Mouse (Mus musculus): ENCODE results near the gene Clint1.
A peak's percentile ranks its signal among the peaks of the same experiment; 100 is the strongest.
"Not testable (repeated sequence)": the region's sequence is repeated elsewhere in the genome, so short reads cannot be mapped to it uniquely, and the experiment has no call there.

Gene Clint1

DNA sequence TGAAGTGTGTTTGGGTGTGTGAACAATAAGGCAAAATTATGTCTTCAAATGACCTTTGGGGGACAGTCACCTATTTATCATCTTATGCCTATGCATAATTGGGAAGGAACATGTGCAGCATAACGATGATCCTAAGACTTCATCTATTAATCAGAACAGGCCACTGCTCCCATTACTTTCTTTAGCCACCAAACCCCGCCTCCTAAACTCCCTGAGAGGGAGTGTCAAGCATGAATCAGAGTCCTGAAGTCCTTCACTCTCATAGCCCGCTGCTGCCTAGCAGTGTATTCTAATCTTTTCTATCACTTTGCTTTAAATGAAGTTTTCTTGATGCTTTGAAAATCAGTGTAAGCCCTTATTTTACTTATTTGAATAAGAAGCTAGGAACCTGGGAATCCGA, 2.6 kb upstream of the Clint1 start:
- no peak for DNase-seq

DNA sequence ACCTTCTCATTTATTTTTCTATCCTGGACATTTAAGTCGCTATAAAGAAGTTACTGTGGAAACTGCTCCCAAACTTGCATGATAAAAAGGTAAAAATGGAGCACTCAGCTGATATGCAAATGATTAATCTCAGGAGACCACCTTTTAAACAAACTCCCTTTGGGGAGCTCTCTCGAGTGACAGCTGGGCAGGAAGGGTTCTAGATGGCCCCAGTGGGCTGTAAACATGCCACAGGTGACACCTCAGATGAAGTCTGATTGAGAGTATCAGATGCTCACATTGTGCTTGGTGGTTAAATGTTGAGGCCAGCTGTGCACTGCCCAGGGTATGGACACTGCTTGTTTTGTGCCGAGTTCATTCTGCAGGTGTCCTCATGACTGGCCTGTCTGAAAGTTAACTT, 2.0 kb upstream of the Clint1 start:
- DNase-seq = no peak

DNA sequence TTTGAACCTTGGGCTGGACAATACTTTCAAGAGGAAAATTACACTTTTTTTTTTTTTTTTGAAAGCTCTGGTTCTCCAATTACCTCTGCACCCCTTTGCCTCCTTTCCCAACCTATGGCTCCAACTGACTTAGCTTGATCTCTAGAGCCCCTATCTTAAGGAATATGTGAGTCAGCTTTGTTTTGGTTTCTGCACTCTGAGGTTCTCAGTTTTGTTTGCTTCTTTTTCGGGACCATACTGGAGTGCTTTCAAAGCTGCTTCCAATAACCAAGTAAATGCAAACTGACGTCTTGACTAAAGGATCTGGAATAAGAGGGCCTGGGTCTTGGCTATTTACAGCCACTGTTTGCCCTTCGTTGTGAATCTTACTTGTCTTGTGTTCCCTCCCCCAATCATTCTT, 1.5 kb upstream of the Clint1 start:
- no peak for DNase-seq

DNA sequence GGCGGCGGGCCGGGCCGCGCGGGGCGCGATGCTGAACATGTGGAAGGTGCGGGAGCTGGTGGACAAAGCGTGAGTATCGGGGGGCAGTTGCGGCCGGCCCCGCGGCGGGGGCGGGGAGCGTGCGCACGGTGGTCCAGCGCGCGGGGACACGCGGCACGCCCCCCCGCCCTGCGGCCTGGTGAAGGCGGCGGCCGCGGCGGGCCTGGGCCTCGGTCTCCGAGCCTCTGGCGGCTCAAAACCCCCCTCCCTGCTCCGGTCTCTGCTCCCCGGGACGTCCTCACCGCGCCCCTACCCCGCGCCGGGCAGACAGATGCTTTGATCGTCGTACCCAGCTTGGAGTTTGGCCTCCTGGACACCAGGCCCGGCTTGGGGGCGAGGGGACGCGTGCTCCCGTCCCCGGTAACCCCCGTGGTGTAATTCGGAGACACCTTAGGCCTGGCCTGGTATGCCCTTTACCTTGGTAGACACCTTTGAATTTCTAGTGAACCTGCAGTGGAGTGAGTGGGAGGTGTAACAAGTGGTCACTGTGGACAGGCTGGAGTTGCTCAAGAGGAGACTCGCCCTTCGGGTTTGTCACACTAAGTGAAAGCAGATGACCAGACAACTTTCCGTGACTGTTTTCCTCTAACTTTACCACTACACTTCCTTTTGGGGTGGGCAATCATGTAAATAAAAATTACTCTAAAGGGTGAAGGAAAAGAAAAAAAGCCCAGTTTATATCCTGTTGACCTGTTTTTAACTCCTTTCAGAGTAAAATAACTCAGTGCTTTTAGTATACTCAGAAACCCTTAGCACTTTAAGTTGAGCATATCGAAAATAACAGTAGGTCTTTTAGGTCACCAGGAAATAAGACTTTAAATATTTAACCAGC, 508 bp downstream of the Clint1 start:
- peak; percentile 13 to 45 for DNase-seq

DNA sequence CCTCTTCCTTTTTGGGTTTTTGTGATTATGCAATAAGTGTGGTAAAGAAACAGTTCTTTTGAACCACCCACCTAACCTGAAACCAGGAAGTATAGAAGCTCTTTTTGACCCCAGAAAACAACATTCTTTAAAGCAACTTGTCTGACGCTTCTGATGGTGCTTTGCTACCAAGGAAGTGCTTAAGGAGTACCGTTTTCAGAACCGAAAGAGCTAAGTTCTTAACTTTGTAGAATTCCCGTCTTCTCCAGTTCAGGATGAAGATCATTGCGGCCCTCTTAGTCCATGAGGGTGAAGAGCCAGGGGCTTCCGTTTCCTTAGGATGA, 1.1 kb downstream of the Clint1 start:
- no peak for DNase-seq

DNA sequence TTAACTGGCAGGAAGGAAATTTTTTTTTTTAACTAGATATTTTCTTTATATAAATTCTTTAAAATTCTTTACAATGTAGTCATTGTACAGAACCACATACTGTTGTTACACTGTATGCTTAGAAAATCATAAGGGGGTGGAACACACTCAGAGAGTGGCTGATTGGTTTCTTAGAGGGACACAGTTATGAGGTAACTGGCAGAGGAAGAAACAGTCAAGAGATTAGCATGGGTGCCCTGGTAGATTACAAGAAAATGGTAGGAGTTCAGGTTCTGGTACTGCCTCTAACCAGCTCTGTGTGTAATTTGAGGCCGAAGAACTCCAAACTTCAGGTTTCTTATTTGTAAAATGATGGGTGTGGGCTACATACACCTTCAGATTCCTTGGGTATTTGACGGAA, 2.1 kb downstream of the Clint1 start:
- no peak for DNase-seq

DNA sequence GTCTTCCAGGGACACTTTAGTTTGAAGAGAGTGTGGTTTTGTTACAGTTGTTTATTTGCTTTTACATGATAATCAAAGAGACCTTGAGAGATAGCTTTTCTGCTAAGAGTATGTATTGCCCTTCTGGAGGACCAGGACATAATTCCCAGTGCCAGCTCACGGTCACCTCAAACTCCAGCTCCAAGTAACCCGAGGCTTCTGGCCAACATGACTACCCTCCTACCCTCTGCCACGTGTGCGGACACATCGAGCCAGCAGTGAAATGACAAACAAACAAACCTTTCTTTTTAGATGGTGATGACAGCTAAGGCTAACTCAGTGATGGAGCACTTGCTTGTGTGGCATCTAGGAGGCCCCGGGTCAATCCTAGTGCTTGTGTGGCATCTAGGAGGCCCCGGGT, 2.5 kb downstream of the Clint1 start:
- DNase-seq = no peak

DNA sequence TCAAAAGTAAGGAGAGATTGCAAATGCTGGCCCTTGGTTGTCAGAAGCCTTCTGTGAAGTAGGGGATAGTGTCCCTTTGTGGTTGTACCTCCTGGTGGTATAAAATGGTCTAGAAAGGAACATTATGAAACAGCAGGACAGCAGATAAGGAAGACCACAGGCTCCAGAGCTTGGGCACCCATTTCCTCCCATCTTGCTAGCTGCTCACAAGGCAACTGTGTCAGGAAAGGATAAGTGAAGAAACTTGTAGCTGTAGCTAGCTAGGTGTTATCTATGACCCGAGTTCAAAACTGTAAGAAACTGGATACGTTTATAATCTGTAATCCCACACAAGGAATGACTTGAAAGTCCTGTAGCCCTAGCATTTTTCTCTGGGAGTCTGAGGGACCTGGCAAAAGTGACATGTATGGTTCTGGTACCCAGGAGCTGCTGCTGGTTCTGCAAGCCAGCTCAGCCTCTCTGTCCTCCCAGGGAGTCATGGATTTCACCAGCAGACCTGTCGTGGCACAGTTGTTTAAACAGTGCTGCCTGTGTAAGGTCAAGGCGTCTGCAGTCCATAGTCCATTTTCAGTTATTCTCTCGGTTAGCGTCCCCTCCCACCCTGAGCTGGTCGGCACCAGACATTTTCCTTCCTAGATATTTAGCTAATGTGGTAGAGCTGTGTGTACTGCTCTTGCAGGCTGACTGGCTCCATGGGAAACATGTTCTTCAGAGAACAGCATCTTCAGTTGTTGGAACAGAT, 3.7 kb downstream of the Clint1 start:
- no peak for DNase-seq

DNA sequence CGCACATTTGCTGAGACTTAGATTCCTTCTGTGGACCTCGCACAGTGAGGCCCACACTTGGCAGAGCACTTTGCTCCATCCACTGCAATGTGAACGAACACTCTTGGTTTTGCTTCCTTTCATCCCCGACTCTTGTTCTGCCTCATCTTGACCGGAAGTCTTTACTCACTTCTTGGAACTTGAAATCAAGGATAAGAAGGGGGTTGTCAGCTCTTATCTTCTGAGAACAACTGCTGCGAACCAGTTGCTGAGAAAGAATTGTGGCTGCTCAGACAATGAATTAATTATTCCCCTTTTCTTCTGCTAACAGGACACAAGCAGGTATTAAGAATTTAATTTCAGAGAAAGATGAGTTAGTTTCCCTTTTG, 4.3 kb downstream of the Clint1 start:
- no peak for DNase-seq

DNA sequence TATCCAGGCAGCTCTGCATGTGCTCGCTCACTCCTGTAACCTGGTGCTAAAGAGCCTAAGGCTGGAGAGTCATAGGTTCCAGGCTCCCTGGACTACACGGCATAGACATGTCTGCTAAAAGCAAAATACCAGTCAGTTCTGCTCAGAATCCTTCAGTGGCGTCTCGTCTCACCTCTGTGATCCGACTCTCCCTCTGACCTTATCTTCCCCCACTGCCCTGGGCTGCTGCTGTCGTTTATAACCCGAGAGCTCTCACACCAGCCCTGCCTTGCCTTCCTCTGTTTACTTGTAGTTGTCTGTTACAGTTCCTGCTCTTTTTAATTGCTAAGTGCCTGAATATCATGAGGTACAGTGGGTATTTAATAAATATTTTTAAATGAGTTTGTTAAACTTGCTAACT, 9.5 kb downstream of the Clint1 start:
- DNase-seq = no peak

DNA sequence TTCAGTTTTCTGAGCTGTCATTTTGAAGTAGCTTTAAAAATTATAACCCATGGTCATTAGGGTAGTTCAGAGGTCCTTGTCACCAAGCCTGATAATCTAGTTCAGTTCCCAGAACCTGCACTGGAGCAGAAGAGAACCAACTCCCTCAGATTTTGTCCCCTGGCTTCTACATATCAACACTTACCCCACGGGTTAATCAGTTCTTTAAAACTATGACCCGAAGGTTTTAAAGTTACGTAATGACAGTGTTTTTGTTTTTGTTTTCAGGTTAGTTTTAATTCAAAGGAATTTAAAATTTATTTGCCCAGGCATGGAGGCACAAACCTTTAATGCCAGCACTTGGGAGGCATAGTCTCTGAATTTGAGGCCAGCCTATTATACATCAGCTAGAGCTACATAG, 12.6 kb downstream of the Clint1 start:
- DNase-seq = no peak

DNA sequence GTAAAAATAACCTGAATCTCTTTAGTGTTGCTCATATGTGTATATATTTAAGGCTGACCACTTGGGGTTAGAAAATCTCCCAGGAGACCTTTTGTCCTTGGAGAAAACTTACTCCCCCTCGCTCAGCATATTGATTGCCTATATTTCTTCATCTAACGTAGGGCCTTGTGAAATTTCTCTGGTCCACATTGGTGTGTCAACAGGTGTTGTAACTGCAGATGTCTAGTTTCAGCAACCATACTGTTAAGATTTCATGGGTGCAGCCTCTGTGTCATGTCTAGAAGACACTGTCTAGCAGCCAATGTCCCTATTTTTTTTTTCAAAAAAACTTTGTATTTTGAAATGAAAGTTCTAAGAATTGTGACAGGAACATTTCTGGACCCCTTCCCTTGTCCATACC, 14.0 kb downstream of the Clint1 start:
- no peak for DNase-seq

DNA sequence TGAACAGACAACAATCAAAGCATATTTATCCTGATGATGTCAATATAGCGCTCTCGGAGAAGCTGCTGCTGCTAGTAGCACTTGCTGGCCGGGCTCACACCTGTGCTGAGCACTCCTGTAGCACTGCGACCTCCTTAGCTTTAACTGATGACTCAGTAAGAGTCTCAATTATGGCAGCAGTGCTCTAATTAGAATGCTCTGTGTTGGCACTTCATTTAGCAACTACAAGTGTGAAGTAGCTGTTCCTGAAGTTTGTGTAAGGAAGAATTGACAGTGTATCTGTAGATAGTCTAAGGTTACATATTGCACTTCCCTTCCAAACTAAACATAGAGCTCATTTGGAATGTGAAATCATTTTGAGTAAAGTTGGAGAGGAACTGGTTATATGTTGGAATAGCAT, 14.7 kb downstream of the Clint1 start:
- no peak for DNase-seq

DNA sequence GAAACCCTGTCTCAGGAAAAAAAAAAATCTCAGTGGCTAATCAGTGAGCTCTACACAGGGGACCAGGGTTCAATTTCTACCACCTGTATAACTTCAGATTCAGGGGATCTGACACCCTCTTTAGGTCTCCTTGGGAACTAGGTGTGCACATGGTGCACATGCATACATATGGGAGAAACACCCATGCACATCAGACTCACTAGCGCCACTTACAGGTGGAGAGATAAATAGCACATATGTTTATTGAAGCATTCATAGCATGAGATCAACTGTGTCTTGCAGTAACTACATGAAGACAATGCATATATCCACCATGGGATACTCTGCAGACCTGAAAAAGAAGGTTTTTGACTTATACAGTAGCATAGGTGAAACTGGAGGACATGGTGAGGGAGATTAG, 21.8 kb downstream of the Clint1 start:
- DNase-seq = no peak

DNA sequence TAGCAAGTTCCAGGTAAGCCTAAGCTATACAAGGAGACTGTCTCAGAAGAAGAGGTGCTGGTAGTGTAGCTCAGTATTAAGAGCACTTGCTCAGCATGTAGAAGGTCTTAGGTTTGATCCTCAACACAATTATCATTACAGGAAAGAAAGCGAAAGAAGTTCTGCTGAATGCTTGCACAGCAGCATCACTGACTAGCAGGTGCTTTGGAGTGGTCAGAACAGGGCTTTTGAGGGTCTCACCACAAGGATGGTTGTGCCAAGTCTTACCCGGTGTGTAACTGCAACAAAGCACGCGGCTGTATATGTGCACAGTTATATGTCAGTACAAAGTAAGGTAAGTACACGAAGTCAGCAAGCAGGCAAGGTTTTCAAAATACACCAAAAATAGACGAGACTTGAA, 22.4 kb downstream of the Clint1 start:
- no peak for DNase-seq

DNA sequence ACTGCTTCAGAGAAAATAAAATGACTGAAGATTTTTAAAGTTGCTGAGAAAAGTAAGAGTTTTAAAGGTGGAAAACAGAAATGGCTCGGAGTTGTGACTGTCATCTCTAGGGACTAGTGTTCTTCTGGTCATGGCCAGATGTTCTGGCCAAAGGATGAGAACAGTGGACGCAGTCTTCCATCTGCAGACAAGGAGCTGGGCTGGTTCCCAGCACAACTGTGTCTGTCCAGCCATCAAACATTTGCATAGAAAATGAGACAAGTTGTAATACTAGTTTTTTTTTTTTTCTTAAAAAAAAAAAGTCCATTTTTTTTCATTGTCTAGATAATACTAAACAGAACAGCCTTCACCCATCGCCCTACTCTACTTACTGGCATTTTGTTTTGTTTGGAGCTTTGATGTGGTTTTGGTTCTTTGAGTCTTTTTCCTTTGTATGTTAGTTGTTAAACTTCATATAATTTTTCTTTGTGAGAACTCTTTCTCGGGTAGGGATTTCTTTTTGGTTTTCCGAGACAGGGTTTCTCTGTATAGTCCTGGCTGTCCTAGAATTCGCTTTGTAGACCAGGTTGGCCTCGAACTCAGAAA, 23.6 kb downstream of the Clint1 start:
- DNase-seq = no peak

DNA sequence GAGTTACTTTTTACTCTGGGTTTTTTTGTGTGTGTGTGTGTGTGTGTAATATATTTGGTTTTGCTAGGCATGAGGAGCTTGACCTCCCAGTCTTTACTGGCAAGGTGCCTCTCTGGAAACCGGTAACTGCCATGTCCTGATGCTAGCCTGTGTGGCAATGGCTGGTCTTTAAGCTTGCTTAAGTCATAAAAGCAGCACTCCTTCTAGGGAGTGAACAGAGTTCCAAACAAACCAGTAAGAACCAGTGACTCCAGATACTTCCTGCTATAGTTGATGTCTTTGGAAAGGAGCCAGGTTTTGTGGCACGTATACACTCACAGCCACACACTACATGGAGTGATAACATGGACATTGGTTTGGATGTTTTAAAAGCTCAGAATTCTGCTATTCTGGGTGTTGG, 24.2 kb downstream of the Clint1 start:
- no peak for DNase-seq

DNA sequence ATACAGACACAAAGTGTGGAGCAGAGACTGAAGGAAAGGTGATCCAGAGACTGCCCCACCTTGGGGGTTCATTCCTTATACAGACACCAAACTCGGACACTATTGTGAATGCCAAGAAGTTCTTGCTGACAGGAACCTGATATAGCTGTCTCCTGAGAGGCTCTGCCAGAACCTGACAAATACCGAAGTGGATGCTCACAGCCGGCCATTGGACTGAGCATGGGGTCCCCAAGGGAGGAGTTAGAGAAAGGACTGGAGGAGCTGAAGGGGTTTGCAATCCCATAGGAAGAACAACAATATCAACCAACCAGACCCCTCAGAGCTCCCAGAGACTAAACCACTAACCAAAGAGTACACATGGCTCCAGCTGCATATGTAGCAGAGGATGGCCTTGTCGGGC, 27.5 kb downstream of the Clint1 start:
- not testable (repeated sequence) for DNase-seq

DNA sequence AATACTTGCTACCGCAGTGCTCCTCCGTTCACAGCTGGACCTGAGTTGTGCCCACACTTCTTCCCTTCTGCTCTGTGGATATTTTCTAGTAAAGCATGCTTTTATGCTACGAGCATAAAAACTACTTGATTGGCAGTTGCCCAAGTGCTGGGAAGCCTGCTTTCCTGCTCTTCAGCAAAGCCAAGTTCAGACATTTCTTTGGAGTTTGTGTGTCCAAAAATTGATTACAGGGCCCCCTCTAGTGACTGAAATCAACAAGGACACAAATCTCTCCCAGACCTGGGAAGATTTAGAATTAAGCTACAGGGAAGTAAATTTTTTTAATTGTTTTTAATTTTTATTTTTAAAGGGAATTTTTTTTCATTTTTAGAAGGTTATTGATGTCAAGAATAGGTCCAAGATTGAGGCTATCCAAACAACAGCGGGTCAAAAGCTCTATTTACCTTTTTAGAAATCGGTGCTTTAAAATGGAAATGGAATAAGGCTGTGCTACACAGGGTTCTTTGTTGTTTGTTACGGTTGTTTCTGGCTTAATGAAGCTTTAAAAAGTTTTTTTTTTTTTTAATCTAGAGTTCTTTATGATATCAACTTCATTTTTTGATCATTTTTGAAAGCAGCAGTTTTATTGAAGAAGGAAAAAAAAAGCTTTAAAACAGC, 29.3 kb downstream of the Clint1 start:
- peak in 1 of 2 experiments; percentile 16 for DNase-seq

DNA sequence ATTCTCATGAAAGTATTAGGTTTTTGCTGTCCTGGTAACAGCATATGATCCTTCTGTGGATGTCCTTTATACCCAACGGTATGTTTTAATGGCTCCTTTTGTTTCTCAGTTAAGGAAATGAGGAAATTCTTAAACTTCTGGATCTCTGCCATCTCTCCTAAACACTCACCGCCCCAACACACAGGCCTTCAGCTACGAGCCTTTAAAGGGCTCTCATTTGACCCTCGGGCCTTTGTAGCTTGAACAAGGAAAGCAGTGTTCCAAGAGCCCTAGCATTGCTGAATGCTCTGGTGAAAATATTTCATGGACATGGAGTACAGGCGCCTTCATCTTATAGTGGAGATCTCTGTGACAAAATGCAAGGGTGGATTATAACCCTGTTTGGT, 29.8 kb downstream of the Clint1 start:
- DNase-seq = no peak

DNA sequence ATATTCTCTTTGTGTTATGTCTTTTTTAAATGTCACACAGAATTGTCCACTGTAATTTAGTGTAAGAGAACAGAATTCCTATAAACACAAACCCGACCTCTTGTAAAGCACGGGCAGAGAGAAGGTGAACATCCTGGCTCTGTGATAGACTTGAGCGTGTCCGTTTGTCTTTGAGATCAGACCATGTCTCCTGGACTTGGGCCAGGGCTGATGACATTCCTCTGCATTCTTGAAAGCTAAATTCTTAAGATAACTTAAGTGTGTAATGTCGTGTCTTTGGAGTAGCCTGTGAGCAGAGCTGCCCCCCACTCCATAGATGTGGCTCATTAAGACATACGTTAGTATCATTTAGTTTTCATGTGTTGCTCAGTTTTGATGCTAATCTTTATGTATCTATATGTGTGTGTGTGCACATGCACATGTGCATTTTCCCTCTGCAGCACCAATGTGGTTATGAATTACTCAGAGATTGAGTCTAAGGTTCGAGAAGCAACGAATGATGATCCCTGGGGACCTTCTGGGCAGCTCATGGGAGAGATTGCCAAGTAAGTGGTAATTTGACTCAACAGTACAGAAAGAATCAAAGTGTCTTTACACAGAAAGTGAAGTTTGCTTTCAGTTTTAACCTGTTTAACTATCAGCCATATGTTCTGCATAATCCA, 31.6 kb downstream of the Clint1 start:
- DNase-seq = no peak

DNA sequence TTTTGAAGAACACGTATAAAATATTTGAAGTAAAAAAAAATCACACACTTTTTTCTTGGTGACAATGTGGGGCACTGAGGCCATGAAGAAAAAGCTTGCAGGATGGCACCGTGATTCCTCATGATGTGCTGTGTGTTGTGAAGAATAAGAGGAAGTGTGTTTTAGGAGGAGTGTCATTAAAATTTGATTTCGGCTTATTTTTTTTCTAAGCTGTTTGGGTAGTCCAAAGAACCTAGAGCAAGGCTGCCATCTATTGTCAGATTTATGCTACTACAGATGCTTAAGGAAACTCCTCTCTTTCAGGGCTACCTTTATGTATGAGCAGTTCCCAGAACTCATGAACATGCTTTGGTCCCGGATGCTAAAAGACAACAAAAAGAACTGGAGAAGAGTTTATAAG, 32.2 kb downstream of the Clint1 start:
- DNase-seq = no peak

DNA sequence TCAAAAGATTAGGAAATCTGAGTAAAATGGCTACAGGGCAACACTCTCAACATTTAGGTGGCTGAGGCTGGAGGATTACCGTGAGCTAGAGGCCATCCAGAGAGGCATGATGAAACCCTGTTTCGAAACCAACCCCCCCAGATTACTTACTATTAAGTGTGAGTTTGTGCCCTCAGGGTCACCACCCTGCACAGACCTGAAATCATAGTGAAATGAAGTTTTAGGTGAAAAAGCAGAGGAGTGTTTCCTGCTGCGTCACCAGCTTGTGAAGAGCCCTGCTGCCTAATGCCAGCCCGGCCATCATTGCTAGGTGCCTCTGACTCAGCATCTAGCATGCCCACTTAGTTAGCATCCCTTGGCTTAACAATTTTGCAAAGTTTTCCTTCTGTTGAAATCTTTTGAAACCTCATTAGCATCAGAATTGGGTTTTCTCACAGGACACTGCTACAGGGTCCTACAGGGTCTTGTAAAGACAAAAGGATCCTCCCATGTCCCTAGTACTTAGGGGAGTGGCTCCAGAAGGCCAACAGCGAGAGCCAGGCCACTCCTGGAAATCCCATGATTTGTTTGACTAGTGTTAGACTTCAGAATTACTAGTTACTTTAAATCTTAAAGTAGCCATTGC, 33.9 kb downstream of the Clint1 start:
- DNase-seq = no peak

All from spleen, adult 18-20 months (tissue).